In genomic region chr7:62348804-62349190, GRCm38 (mm10) we compare ENCODE assay signal across 8 mouse cellular contexts. TPM values are rescaled to one million over a fixed set of nuclear protein-coding genes. Genes with fewer than 3 reads are reported as not detected.
DNase-seq lines count a peak whose midpoint lies in the region; ATAC-seq and TF ChIP-seq lines count a peak whose summit lies in the region.

No protein-coding gene starts in this region.

- DNase-seq in cerebellum, adult 9-11 months: peak; percentile 3
- DNase-seq in cerebellum, postnatal 14 days: no peak
- DNase-seq in neural tube, embryonic 11.5 days (ENCODE audit: low spot score): no peak
- no peak for DNase-seq in neural tube, embryonic 10.5 days (ENCODE audit: extremely low spot score, low spot score)
- no peak for DNase-seq in liver, postnatal 0 days
- no peak for DNase-seq in thymus, postnatal 25 days
- no peak for DNase-seq in spleen, adult 18-20 months

- no peak overlapping the region for H3K27ac ChIP-seq in neural tube, embryonic 11.5 days (ENCODE audit: low read depth, low read length)
- H3K27ac ChIP-seq in hindbrain, embryonic 15.5 days (replicated peaks): peak overlapping the region; percentile 88
- no peak overlapping the region for H3K27ac ChIP-seq in liver, postnatal 0 days (ENCODE audit: low read depth)

- 34% methylated on average over 17 of the region's 17 CpGs for WGBS in neural tube, embryonic 11.5 days
- WGBS in hindbrain, embryonic 15.5 days: 34% methylated on average over 17 of the region's 17 CpGs
- WGBS in liver, postnatal 0 days (ENCODE audit: insufficient replicate concordance): 43% methylated on average over 17 of the region's 17 CpGs

- TF ChIP-seq EP300 in liver, postnatal 0 days (IDR thresholded peaks at IDR 0.05; ENCODE audit: low read depth): no peak

- 0 out of 2 replicates have a peak, but pooled peaks cover 3% of the 10 kb centered on the region for H3K9me3 ChIP-seq in neural tube, embryonic 11.5 days (ENCODE audit: control insufficient read depth, low read length)
- no peaks in the 10 kb centered on the region; the same call in none of the 2 replicates for H3K9me3 ChIP-seq in hindbrain, embryonic 15.5 days
- H3K9me3 ChIP-seq in liver, postnatal 0 days (ENCODE audit: low read length): no peaks in the 10 kb centered on the region

- no peaks in the 10 kb centered on the region for H3K27me3 ChIP-seq in neural tube, embryonic 11.5 days (ENCODE audit: control insufficient read depth, insufficient read depth, low read length)
- H3K27me3 ChIP-seq in hindbrain, embryonic 15.5 days: no peaks in the 10 kb centered on the region
- H3K27me3 ChIP-seq in liver, postnatal 0 days (ENCODE audit: insufficient read depth, low read length): no peaks in the 10 kb centered on the region

- peak; percentile 27; the same call in 1 of the 2 replicates for ATAC-seq in neural tube, embryonic 11.5 days (ENCODE audit: insufficient read depth, low FRiP score, low TSS enrichment)
- peak; percentile 42; the same call in 1 of the 2 replicates for ATAC-seq in hindbrain, embryonic 15.5 days (ENCODE audit: low FRiP score, low read depth)
- no peak for ATAC-seq in liver, postnatal 0 days

- TF ChIP-seq CTCF in liver, postnatal 0 days (IDR thresholded peaks at IDR 0.05; ENCODE audit: low read depth): no peak

- no peaks in the 10 kb centered on the region; the same call in 1 of the 2 replicates for H3K4me1 ChIP-seq in neural tube, embryonic 11.5 days (ENCODE audit: control insufficient read depth, insufficient read depth, low read length)
- 0 out of 2 replicates have a peak, but pooled peaks cover 3% of the 10 kb centered on the region for H3K4me1 ChIP-seq in hindbrain, embryonic 15.5 days (replicated peaks)
- no peaks in the 10 kb centered on the region for H3K4me1 ChIP-seq in liver, postnatal 0 days (ENCODE audit: insufficient read depth)

- peak overlapping the region; percentile 60 for H3K4me2 ChIP-seq in neural tube, embryonic 11.5 days (ENCODE audit: low read depth)
- peak overlapping the region; percentile 70 for H3K4me2 ChIP-seq in hindbrain, embryonic 15.5 days
- H3K4me2 ChIP-seq in liver, postnatal 0 days (ENCODE audit: low read depth, low read length): peak overlapping the region; percentile 48

- H3K9ac ChIP-seq in neural tube, embryonic 11.5 days (ENCODE audit: low read length): peak overlapping the region; percentile 75
- H3K9ac ChIP-seq in hindbrain, embryonic 15.5 days: peak overlapping the region; percentile 74
- no peak overlapping the region for H3K9ac ChIP-seq in liver, postnatal 0 days (replicated peaks)

- H3K36me3 ChIP-seq in neural tube, embryonic 11.5 days (ENCODE audit: control insufficient read depth, insufficient read depth, low read length): no peaks in the 10 kb centered on the region
- no peaks in the 10 kb centered on the region for H3K36me3 ChIP-seq in hindbrain, embryonic 15.5 days
- no peaks in the 10 kb centered on the region for H3K36me3 ChIP-seq in liver, postnatal 0 days (replicated peaks; ENCODE audit: insufficient read depth, low read length)

- peak overlapping the region; percentile 59 for H3K4me3 ChIP-seq in neural tube, embryonic 11.5 days (ENCODE audit: low read depth, low read length)
- H3K4me3 ChIP-seq in hindbrain, embryonic 15.5 days: peak overlapping the region; percentile 64
- peak overlapping the region; percentile 22; the same call in 1 of the 2 replicates for H3K4me3 ChIP-seq in liver, postnatal 0 days (ENCODE audit: low read depth, low read length)

RNA-seq across cellular contexts. Expression of gene Ndn, which starts 2.4 kb away (rescaled TPM):
- polyA plus RNA-seq in neural tube, embryonic 11.5 days (2014; fragmentation: Nextera tagmentation; extraction: Ambion mirVana): 190 and 203 TPM in 2 replicates
- polyA plus RNA-seq in hindbrain, embryonic 15.5 days (2015; fragmentation: Nextera tagmentation; extraction: Ambion mirVana): 577 and 610 TPM in 2 replicates
- polyA plus RNA-seq in liver, postnatal 0 days (2015; fragmentation: Nextera tagmentation; extraction: Ambion mirVana): 2.2 and 2.7 TPM in 2 replicates

RNA-seq across cellular contexts. Expression of gene Magel2, which starts 28.0 kb away (rescaled TPM):
- 6.0 and 7.5 TPM in 2 replicates for polyA plus RNA-seq in neural tube, embryonic 11.5 days (2014; fragmentation: Nextera tagmentation; extraction: Ambion mirVana)
- 12.9 and 17.4 TPM in 2 replicates for polyA plus RNA-seq in hindbrain, embryonic 15.5 days (2015; fragmentation: Nextera tagmentation; extraction: Ambion mirVana)
- polyA plus RNA-seq in liver, postnatal 0 days (2015; fragmentation: Nextera tagmentation; extraction: Ambion mirVana): 0.02 TPM in 1 of 2 replicates, not detected in the other

Comparison
In these comparisons a context has a peak if more than half of its experiments do, and no peak if none do; other contexts are left out.
1. RNA of gene Ndn, which starts 2.4 kb away (polyA plus RNA-seq): 577 to 610 TPM in hindbrain, embryonic 15.5 days and 190 to 203 TPM in neural tube, embryonic 11.5 days; 2.2 to 2.7 TPM in liver, postnatal 0 days; every median in the first group is over 10 times any median in the second.
2. Peak in every context shown above with its lines, with median percentiles within 50 percentile points of each other: H3K4me2 ChIP-seq and H3K4me3 ChIP-seq.